Mouse (Mus musculus) testis, adult 2 months (tissue): ENCODE results near the gene Acsl1.

Source experiments
- CTCF ChIP-seq: fragments of 200-500 bp; IDR thresholded peaks from 2 replicates; pipeline ENCODE4 v1.5.1; 2012; ENCODE audit warnings: low read depth, mild to moderate bottlenecking, inconsistent platforms, low read length, moderate library complexity; ENCODE audit not compliant: control insufficient read depth, insufficient read depth, insufficient replicate concordance
- POLR2A ChIP-seq: fragments of 200-500 bp; IDR thresholded peaks from 2 replicates; pipeline ENCODE4 v1.6.1; 2012; ENCODE audit warnings: low read depth, mild to moderate bottlenecking, inconsistent platforms, low read length, moderate library complexity; ENCODE audit not compliant: control insufficient read depth

- TF ChIP-seq CTCF (no peak), POLR2A (no peak)
These were observed 58.7 kb downstream of the Acsl1 start for GRCm38 (mm10) chr8:46529508-46529907.
